ENCODE assay signal across 8 mouse cellular contexts in genomic region chr4:32569995-32570938, GRCm38 (mm10). TPM values are rescaled to one million over a fixed set of nuclear protein-coding genes. Genes with fewer than 3 reads are reported as not detected.
A peak's percentile ranks its signal among the peaks of the same experiment; 100 is the strongest.
DNase-seq lines count a peak whose midpoint lies in the region; ATAC-seq and TF ChIP-seq lines count a peak whose summit lies in the region.

No protein-coding gene starts in this region.

- H3K4me3 ChIP-seq in macrophage (ENCODE audit: inconsistent target), result no peak overlapping the region; the same call in 1 of the 2 replicates
- no peak overlapping the region for H3K4me3 ChIP-seq in stomach, postnatal 0 days (ENCODE audit: low read depth, low read length)

- no peaks in the 10 kb centered on the region for H3K79me2 ChIP-seq in macrophage (ENCODE audit: inconsistent target)

- H3K4me2 ChIP-seq in stomach, postnatal 0 days (replicated peaks; ENCODE audit: low read depth), result peak overlapping the region; percentile 23

- peak; percentile 28 for DNase-seq in gastrocnemius, postnatal 25 days
- DNase-seq in gastrocnemius, adult 8-10 months (ENCODE audit: low spot score in 2 of 2), result no peak
- peak; percentile 78 for DNase-seq in NIH3T3 (ENCODE audit: low read depth)
- DNase-seq in fibroblast of lung, adult 2 months (ENCODE audit: low read depth), result peak; percentile 91
- peak; percentile 37 for DNase-seq in kidney, postnatal 10 days
- DNase-seq in stomach, postnatal 0 days (ENCODE audit: low spot score), result peak; percentile 44
- DNase-seq in thymus, postnatal 4 days, result no peak

- H3K9me3 ChIP-seq in stomach, postnatal 0 days (ENCODE audit: control insufficient read depth, low read length), result no peaks in the 10 kb centered on the region

- TF ChIP-seq CTCF in stomach, postnatal 0 days (IDR thresholded peaks at IDR 0.05; ENCODE audit: low read depth), result peak; percentile 56

- H3K9ac ChIP-seq in stomach, postnatal 0 days (ENCODE audit: low read length), result no peak overlapping the region

- peak overlapping the region; percentile 94 for H3K27ac ChIP-seq in macrophage
- H3K27ac ChIP-seq in stomach, postnatal 0 days (replicated peaks), result peak overlapping the region; percentile 30; the same call in 1 of the 2 replicates

- 58% methylated on average over 15 of the region's 17 CpGs for WGBS in macrophage (ENCODE audit: missing documents)
- 35% methylated on average over 17 of the region's 17 CpGs for WGBS in stomach, postnatal 0 days

- H3K4me1 ChIP-seq in stomach, postnatal 0 days (replicated peaks; ENCODE audit: control insufficient read depth, insufficient read depth), result peaks cover 3% of the 10 kb centered on the region; the same call in 1 of the 2 replicates

- H3K27me3 ChIP-seq in stomach, postnatal 0 days (ENCODE audit: control insufficient read depth, insufficient read depth, low read length), result no peaks in the 10 kb centered on the region

- peak; percentile 41; the same call in 1 of the 2 replicates for ATAC-seq in stomach, postnatal 0 days (ENCODE audit: low FRiP score, low TSS enrichment)

- TF ChIP-seq EP300 in stomach, postnatal 0 days (optimal IDR thresholded peaks at IDR 0.05), result no peak

- H3K36me3 ChIP-seq in macrophage (ENCODE audit: inconsistent target), result no peaks in the 10 kb centered on the region
- H3K36me3 ChIP-seq in stomach, postnatal 0 days (ENCODE audit: control insufficient read depth, insufficient read depth, low read length), result no peaks in the 10 kb centered on the region

RNA-seq across cellular contexts. Expression of gene Gja10, which starts 32.3 kb away (rescaled TPM):
- not detected for total RNA-seq in gastrocnemius, postnatal 25 days (2021)
- not detected for total RNA-seq in gastrocnemius, adult 8-10 months (2022)
- not detected for total RNA-seq in macrophage (2018; cell fraction: chromatin; rRNA removed)
- not detected for total RNA-seq in macrophage (2018; cell fraction: cytosol; rRNA removed)
- not detected for total RNA-seq in macrophage (2018; cell fraction: nucleus; rRNA removed)
- not detected in 3 replicates for polyA plus RNA-seq in macrophage (2018)
- not detected in 2 replicates for polyA plus RNA-seq in stomach, postnatal 0 days (2015; fragmentation: Nextera tagmentation; extraction: Ambion mirVana)

RNA-seq across cellular contexts. Expression of gene Casp8ap2, which starts 45.0 kb away (rescaled TPM):
- total RNA-seq in gastrocnemius, postnatal 25 days (2021), result 1 to 10 TPM; 3.8 to 5.1 TPM
- total RNA-seq in gastrocnemius, adult 8-10 months (2022), result 1 to 10 TPM; 3.5 to 8.2 (median 5.6) TPM
- total RNA-seq in macrophage (2018; cell fraction: chromatin; rRNA removed), result 10 to 100 TPM in 20 of 26 experiments, 1 to 10 TPM in 6; 3.4 to 52.2 (median 24.5) TPM
- 10 to 100 TPM in 18 of 26 experiments, 1 to 10 TPM in 8; 3.1 to 16.7 (median 12.5) TPM for total RNA-seq in macrophage (2018; cell fraction: cytosol; rRNA removed)
- total RNA-seq in macrophage (2018; cell fraction: nucleus; rRNA removed), result 10 to 100 TPM in 19 of 26 experiments, 1 to 10 TPM in 7; 3.6 to 56.0 (median 13.7) TPM
- polyA plus RNA-seq in macrophage (2018), result 9.0 to 12.1 TPM (median 10.9 TPM) in 3 replicates
- polyA plus RNA-seq in stomach, postnatal 0 days (2015; fragmentation: Nextera tagmentation; extraction: Ambion mirVana), result 15.7 and 19.4 TPM in 2 replicates

Comparison
In these comparisons a context has a peak if more than half of its experiments do, and no peak if none do; other contexts are left out.
1. DNase-seq: peak in gastrocnemius, postnatal 25 days (single experiment), NIH3T3 (single experiment), fibroblast of lung, adult 2 months (single experiment), kidney, postnatal 10 days (single experiment) and stomach, postnatal 0 days (single experiment); none in gastrocnemius, adult 8-10 months (0 of 2) and thymus, postnatal 4 days (single experiment).